Mouse (Mus musculus) cerebellum, adult 2 months (tissue): ENCODE results near the gene Gzmn.
"Not testable (repeated sequence)": the region's sequence is repeated elsewhere in the genome, so short reads cannot be mapped to it uniquely, and the experiment has no call there.

Experiments
- CTCF ChIP-seq: fragments of 200-500 bp; IDR thresholded peaks from 2 replicates; pipeline ENCODE4 v1.5.1; 2011; ENCODE audit warnings: low read depth, mild to moderate bottlenecking, control low read depth, low read length, moderate library complexity, borderline replicate concordance; ENCODE audit not compliant: insufficient read depth
- POLR2A ChIP-seq: fragments of 200-500 bp; IDR thresholded peaks from 2 replicates; pipeline ENCODE4 v1.6.1; 2011; ENCODE audit warnings: low read length, control low read depth, borderline replicate concordance; ENCODE audit not compliant: insufficient read depth

DNA sequence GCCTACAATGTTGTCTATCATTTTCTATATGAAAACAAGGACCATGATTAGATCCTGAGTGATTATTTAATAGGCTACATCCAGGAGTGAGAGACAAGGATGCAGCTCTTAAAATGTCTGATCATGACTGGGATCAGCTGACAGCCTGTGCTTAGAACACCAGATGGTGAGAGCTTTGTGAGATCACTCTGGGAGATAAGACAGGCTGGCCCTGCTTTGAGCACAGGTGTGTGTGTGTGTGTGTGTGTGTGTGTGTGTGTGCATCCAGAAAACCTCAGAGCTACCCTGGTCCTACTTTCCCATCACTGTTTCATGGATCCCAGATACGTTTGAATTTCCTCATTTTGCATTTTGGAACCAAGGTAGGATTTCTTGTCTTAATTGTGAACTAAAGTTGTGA is 40.7 kb downstream of the Gzmn start:
- TF ChIP-seq CTCF, POLR2A: not testable (repeated sequence)
